10 mouse cellular contexts compared by ENCODE assay signal in the genomic region with DNA sequence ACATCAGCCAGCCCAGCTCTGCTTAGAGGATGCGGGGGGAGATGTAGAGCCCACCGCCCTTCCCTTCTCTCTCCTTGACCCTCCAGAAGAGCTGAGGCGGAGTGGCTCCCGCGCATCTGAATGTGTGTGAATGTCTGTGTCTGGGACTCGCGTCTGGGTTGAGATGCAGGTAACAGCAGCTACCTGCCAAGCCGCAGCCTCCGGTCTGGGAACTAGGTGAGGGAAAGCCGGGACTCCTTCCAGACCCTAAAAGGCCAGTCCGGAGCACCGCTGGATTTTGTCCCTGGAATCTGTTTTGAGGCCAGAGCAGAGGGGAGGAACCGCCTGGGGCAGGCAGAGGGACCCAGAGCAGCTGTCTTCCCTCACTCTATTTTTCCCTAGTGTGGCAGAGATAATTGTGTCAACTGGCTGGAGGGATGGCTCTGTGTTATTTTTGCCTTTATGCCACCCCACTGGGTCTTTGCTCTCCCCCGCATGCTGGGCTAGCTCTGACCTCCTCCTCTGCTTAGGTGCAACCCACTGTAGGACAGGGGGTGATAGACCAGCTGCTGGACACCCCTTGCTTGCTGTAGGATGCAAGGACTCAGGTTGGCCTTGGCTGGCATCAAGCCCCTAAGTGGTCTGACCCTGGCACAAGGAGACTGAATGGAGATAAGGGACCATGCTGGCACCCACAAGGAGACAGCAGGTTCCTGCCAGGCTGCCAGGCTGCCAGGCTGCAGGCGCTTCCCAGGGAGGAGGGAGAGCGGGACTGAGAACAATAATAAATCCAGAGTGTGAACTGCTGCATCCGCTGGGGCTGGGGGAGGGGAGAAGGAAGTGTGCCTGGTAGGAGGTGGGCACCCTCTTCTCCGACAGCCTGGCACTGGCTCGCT. TPM values are rescaled to one million over a fixed set of nuclear protein-coding genes. Genes with fewer than 3 reads are reported as not detected.
A peak's percentile ranks its signal among the peaks of the same experiment; 100 is the strongest.
DNase-seq lines count a peak whose midpoint lies in the region; ATAC-seq and TF ChIP-seq lines count a peak whose summit lies in the region.
"Had no signal": no experiment of that assay in that cellular context is flagged by ENCODE, and none has a peak within 500 bp of the region (broad histone marks: within the 10 kb centered on the region; RNA-seq: fewer than 3 reads in every experiment).

No protein-coding gene starts in this region.

- no peak for TF ChIP-seq CTCF in liver, adult 2 months (IDR thresholded peaks at IDR 0.05; ENCODE audit: low read depth, low read length)
- no peak for TF ChIP-seq CTCF in intestine, postnatal 0 days (IDR thresholded peaks at IDR 0.05; ENCODE audit: low read depth)

- H3K9ac ChIP-seq in liver, adult 2 months (ENCODE audit: low read depth, low read length) = no peak overlapping the region
- H3K9ac ChIP-seq in intestine, postnatal 0 days (ENCODE audit: low read depth, low read length) = peak overlapping the region; percentile 11; the same call in 1 of the 2 replicates
- H3K9ac ChIP-seq in liver, embryonic 13.5 days = peak overlapping the region; percentile 23; the same call in 1 of the 2 replicates

- H3K27me3 ChIP-seq in liver, adult 2 months (ENCODE audit: control insufficient read depth, insufficient read depth, low read length) = no peaks in the 10 kb centered on the region
- peaks cover 13% of the 10 kb centered on the region; the same call in 1 of the 2 replicates for H3K27me3 ChIP-seq in intestine, postnatal 0 days (replicated peaks; ENCODE audit: control insufficient read depth, insufficient read depth, low read length)
- H3K27me3 ChIP-seq in liver, embryonic 13.5 days = peaks cover 27% of the 10 kb centered on the region

- no peak for ATAC-seq in intestine, postnatal 0 days
- ATAC-seq in liver, embryonic 13.5 days (ENCODE audit: low read depth) = no peak

- H3K4me2 ChIP-seq in intestine, postnatal 0 days (replicated peaks; ENCODE audit: low read depth) = peak overlapping the region; percentile 62
- H3K4me2 ChIP-seq in liver, embryonic 13.5 days = peak overlapping the region; percentile 42

- H3K27ac ChIP-seq in liver, adult 2 months (replicated peaks; ENCODE audit: insufficient read depth, low read depth, low read length) = no peak overlapping the region
- H3K27ac ChIP-seq in intestine, postnatal 0 days (ENCODE audit: low read depth, low read length) = peak overlapping the region; percentile 28; the same call in 1 of the 2 replicates
- no peak overlapping the region for H3K27ac ChIP-seq in liver, embryonic 13.5 days

- H3K79me2 ChIP-seq in liver, adult 2 months (ENCODE audit: control insufficient read depth, insufficient read depth, low read length) = no peaks in the 10 kb centered on the region

- DNase-seq in liver, adult 2 months (ENCODE audit: extremely low read depth, low read depth, low spot score) = no peak
- no peak for DNase-seq in liver
- peak; percentile 69 for DNase-seq in cerebellum, postnatal 14 days
- DNase-seq in heart, adult 18-20 months = peak; percentile 71 to 83
- no peak for DNase-seq in liver, embryonic 13.5 days
- peak; percentile 71 for DNase-seq in right cerebral cortex, postnatal 25 days
- DNase-seq in spleen, postnatal 4 days (ENCODE audit: low spot score in 2 of 2) = no peak

- 32% methylated on average over 19 of the region's 19 CpGs for WGBS in liver, adult 2 months
- 16% methylated on average over 19 of the region's 19 CpGs for WGBS in intestine, postnatal 0 days
- WGBS in liver, embryonic 13.5 days (ENCODE audit: insufficient replicate concordance) = 17% methylated on average over 19 of the region's 19 CpGs

- peak overlapping the region; percentile 49; the same call in 1 of the 2 replicates for H3K4me3 ChIP-seq in liver, adult 2 months (ENCODE audit: insufficient read depth, low read depth, low read length)
- H3K4me3 ChIP-seq in intestine, postnatal 0 days (ENCODE audit: low read depth, low read length) = peak overlapping the region; percentile 35
- H3K4me3 ChIP-seq in liver, embryonic 13.5 days (replicated peaks) = peak overlapping the region; percentile 34

- no peaks in the 10 kb centered on the region for H3K36me3 ChIP-seq in liver, adult 2 months (ENCODE audit: control insufficient read depth, insufficient read depth, low read length)
- no peaks in the 10 kb centered on the region for H3K36me3 ChIP-seq in intestine, postnatal 0 days (ENCODE audit: control insufficient read depth, insufficient read depth)
- no peaks in the 10 kb centered on the region for H3K36me3 ChIP-seq in liver, embryonic 13.5 days
- H3K36me3 ChIP-seq: G1E had no signal

- TF ChIP-seq POLR2A in liver, adult 2 months (IDR thresholded peaks at IDR 0.05; ENCODE audit: extremely low read depth, insufficient read depth, low read length) = no peak

- no peaks in the 10 kb centered on the region for H3K4me1 ChIP-seq in liver, adult 2 months (ENCODE audit: control insufficient read depth, insufficient read depth, low read length)
- H3K4me1 ChIP-seq in intestine, postnatal 0 days (replicated peaks; ENCODE audit: control insufficient read depth, insufficient read depth, low read length) = 0 out of 2 replicates have a peak, but pooled peaks cover 2% of the 10 kb centered on the region
- peaks cover 52% of the 10 kb centered on the region for H3K4me1 ChIP-seq in liver, embryonic 13.5 days (replicated peaks)

- H3K9me3 ChIP-seq in intestine, postnatal 0 days (ENCODE audit: control insufficient read depth) = no peaks in the 10 kb centered on the region
- H3K9me3 ChIP-seq in liver, embryonic 13.5 days (replicated peaks) = no peaks in the 10 kb centered on the region
- H3K9me3 ChIP-seq: G1E had no signal

RNA-seq across cellular contexts. Expression of a gene that starts 0.8 kb away (rescaled TPM):
- total RNA-seq in liver, adult 2 months (2014; rRNA removed) = 0.09 and 0.13 TPM in 2 replicates
- 0.35 and 0.80 TPM in 2 replicates for polyA plus RNA-seq in liver, adult 2 months (2012; rRNA removed)
- 10 to 100 TPM; 54.7 to 62.7 TPM for total RNA-seq in heart, adult 18-20 months (2021)
- 4.4 and 4.9 TPM in 2 replicates for polyA plus RNA-seq in intestine, postnatal 0 days (2015; fragmentation: Nextera tagmentation; extraction: Ambion mirVana)
- 1.0 and 1.1 TPM in 2 replicates for polyA plus RNA-seq in liver, embryonic 13.5 days (2015; fragmentation: Nextera tagmentation; extraction: Ambion mirVana)
- total RNA-seq: G1E; hematopoietic stem cell, adult 5-6 weeks had no signal
- polyA plus RNA-seq: G1E had no signal

RNA-seq across cellular contexts. Expression of a gene that starts 11.3 kb away (rescaled TPM):
- 6.4 and 7.3 TPM in 2 replicates for total RNA-seq in liver, adult 2 months (2014; rRNA removed)
- 6.8 and 8.3 TPM in 2 replicates for polyA plus RNA-seq in liver, adult 2 months (2012; rRNA removed)
- total RNA-seq in heart, adult 18-20 months (2021) = 10 to 100 TPM in 1 of 2 experiments, 1 to 10 TPM in 1; 7.8 to 10.7 TPM
- 114 and 123 TPM in 2 replicates for polyA plus RNA-seq in intestine, postnatal 0 days (2015; fragmentation: Nextera tagmentation; extraction: Ambion mirVana)
- polyA plus RNA-seq in liver, embryonic 13.5 days (2015; fragmentation: Nextera tagmentation; extraction: Ambion mirVana) = 77.5 and 82.6 TPM in 2 replicates

RNA-seq across cellular contexts. Expression of a gene that starts 23.4 kb away (rescaled TPM):
- total RNA-seq in liver, adult 2 months (2014; rRNA removed) = 3.6 and 3.7 TPM in 2 replicates
- polyA plus RNA-seq in liver, adult 2 months (2012; rRNA removed) = 4.9 and 6.8 TPM in 2 replicates
- total RNA-seq in heart, adult 18-20 months (2021) = 10 to 100 TPM; 24.7 to 31.4 TPM
- 14.5 and 15.8 TPM in 2 replicates for polyA plus RNA-seq in intestine, postnatal 0 days (2015; fragmentation: Nextera tagmentation; extraction: Ambion mirVana)
- 24.7 and 25.0 TPM in 2 replicates for polyA plus RNA-seq in liver, embryonic 13.5 days (2015; fragmentation: Nextera tagmentation; extraction: Ambion mirVana)

RNA-seq across cellular contexts. Expression of a gene that starts 43.0 kb away (rescaled TPM):
- total RNA-seq in liver, adult 2 months (2014; rRNA removed) = not detected in 2 replicates
- polyA plus RNA-seq in liver, adult 2 months (2012; rRNA removed) = not detected in 2 replicates
- total RNA-seq in heart, adult 18-20 months (2021) = not detected
- not detected in 2 replicates for polyA plus RNA-seq in intestine, postnatal 0 days (2015; fragmentation: Nextera tagmentation; extraction: Ambion mirVana)
- polyA plus RNA-seq in liver, embryonic 13.5 days (2015; fragmentation: Nextera tagmentation; extraction: Ambion mirVana) = not detected in 2 replicates
- total RNA-seq: G1E; hematopoietic stem cell, adult 5-6 weeks had no signal
- polyA plus RNA-seq: G1E had no signal

RNA-seq across cellular contexts. Expression of a gene that starts 50.3 kb away (rescaled TPM):
- total RNA-seq in liver, adult 2 months (2014; rRNA removed) = 18.2 and 22.8 TPM in 2 replicates
- 8.5 and 8.9 TPM in 2 replicates for polyA plus RNA-seq in liver, adult 2 months (2012; rRNA removed)
- 10 to 100 TPM; 24.6 to 25.3 TPM for total RNA-seq in heart, adult 18-20 months (2021)
- polyA plus RNA-seq in intestine, postnatal 0 days (2015; fragmentation: Nextera tagmentation; extraction: Ambion mirVana) = 22.6 and 23.2 TPM in 2 replicates
- polyA plus RNA-seq in liver, embryonic 13.5 days (2015; fragmentation: Nextera tagmentation; extraction: Ambion mirVana) = 77.5 and 87.7 TPM in 2 replicates

Comparison
In these comparisons a context has a peak if more than half of its experiments do, and no peak if none do; other contexts are left out.
1. DNase-seq: peak in cerebellum, postnatal 14 days (2 of 2), heart, adult 18-20 months (2 of 2) and right cerebral cortex, postnatal 25 days (single experiment); none in liver, adult 2 months (single experiment), liver (single experiment), liver, embryonic 13.5 days (single experiment) and spleen, postnatal 4 days (0 of 2).
2. Peak in every context shown above with its lines, with median percentiles within 50 percentile points of each other: H3K4me3 ChIP-seq.